Mouse (Mus musculus): ENCODE measurements at regions not wholly inside any gene's neighbourhood (a gene's known extent, or its start where the extent isn't known, plus 50 kb on each side); places are given as distances from the start of the nearest gene placed in this dataset.

DNA sequence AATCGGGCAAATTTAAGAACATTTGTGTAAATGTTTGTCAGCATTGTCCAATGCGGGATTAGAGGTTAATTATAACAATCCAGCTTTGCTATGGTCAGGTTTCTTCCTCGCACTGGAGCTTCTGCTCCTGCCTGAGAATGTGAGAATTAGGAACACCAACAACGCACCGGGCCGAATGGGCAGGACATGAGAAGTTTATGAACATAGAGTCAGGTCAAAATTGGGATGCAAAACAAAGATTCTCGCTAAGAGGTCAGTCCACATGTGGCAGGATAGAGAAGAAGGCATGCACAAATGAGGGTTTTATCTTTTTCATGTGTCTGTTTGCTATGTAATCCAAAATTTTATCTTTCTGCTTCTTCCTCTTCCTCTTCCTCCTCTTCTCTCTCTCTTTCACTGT lies 585.7 kb downstream of the Tmem182 start:
- no peak for TF ChIP-seq CTCF (IDR thresholded peaks at IDR 0.05; ENCODE audit: low read depth)
- no peak for TF ChIP-seq EP300 (IDR thresholded peaks at IDR 0.05; ENCODE audit: low read depth)
